Mouse (Mus musculus) limb, embryonic 11.5 days (tissue): ENCODE measurements around the gene Ubox5. TPM values are rescaled to one million over a fixed set of nuclear protein-coding genes. Genes with fewer than 3 reads are reported as not detected.
A peak's percentile ranks its signal among the peaks of the same experiment; 100 is the strongest.

Source experiments
- ATAC-seq: fragments of 200-750 bp; cut with Nextera tagmentation; 2 replicates; pipeline ENCODE4 v1.8.0; 2017; ENCODE audit warnings: low read depth; ENCODE audit not compliant: insufficient number of reproducible peaks, low FRiP score, low TSS enrichment
- DNase-seq: peaks from one replicate; pipeline ENCODE4 v3.0.0-alpha.2; 2015; ENCODE audit warnings: low spot score
- H3K27ac ChIP-seq: fragments of 300-500 bp; sonication (generic); replicated peaks from 2 replicates; pipeline ENCODE4 v1.5.1; 2014; ENCODE audit warnings: low read depth, mild to moderate bottlenecking, low read length
- H3K27me3 ChIP-seq: fragments of 300-500 bp; sonication (generic); 2 replicates; pipeline ENCODE4 v1.6.1; 2014; ENCODE audit warnings: mild to moderate bottlenecking, low read length, mixed read lengths; ENCODE audit not compliant: control insufficient read depth, insufficient read depth
- H3K36me3 ChIP-seq: fragments of 300-500 bp; sonication (generic); 2 replicates; pipeline ENCODE4 v1.6.1; 2014; ENCODE audit warnings: mild to moderate bottlenecking, low read length, moderate library complexity, mixed read lengths; ENCODE audit not compliant: control insufficient read depth, insufficient read depth
- H3K4me1 ChIP-seq: fragments of 300-500 bp; sonication (generic); 2 replicates; pipeline ENCODE4 v1.6.1; 2014; ENCODE audit warnings: low read length, mixed read lengths; ENCODE audit not compliant: control insufficient read depth, insufficient read depth
- H3K4me2 ChIP-seq: fragments of 300-500 bp; sonication (generic); 2 replicates; pipeline ENCODE4 v1.6.1; 2014; ENCODE audit warnings: low read depth, mild to moderate bottlenecking, moderate library complexity; ENCODE audit not compliant: severe bottlenecking
- H3K4me3 ChIP-seq: fragments of 300-500 bp; sonication (generic); 2 replicates; pipeline ENCODE4 v1.5.1; 2014; ENCODE audit warnings: low read depth, low read length
- H3K9ac ChIP-seq: fragments of 300-500 bp; sonication (generic); 2 replicates; pipeline ENCODE4 v1.6.1; 2014; ENCODE audit warnings: mild to moderate bottlenecking, low read length
- H3K9me3 ChIP-seq: fragments of 300-500 bp; sonication (generic); 2 replicates; pipeline ENCODE4 v1.6.1; 2016; ENCODE audit warnings: low read length; ENCODE audit not compliant: control insufficient read depth
- WGBS: fragments of 180-500 bp; shearing (Covaris S2); extraction: QIAGEN DNeasy Blood & Tissue Kit; methylation state at CpG from one replicate; pipeline ENCODE4 v1.1.7; 2014; 5-methylcytosine and 5-hydroxymethylcytosine counted together
- polyA plus RNA-seq: library from polyadenylated mRNA; unstranded; fragments of >200 nt; fragmentation: Nextera tagmentation; extraction: Ambion mirVana; gene quantifications from 2 replicates; pipeline ENCODE4 v1.2.1, GENCODE M21; 2014

The Ubox5 gene
- polyA plus RNA-seq, 1 experiment from 2014 or later = 16.6 TPM

DNA sequence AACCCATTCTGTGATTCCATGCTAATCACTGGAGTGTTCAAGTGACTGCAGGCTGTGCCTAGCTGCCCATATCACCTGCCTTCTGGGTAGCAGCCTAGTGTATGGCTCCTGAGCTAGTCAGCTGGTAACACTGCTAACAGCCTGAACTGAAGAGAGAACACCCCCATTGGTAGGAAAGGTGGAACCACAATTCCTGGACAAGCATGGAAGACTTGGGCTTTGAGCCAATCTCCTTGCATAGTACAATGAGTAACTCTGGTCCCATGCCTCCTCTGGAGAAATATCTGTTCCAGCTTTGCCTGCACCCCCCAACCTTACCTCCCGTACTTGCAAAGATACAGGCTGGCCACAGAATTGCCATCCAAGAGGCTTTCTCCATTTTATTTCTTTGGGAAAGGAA, 2.6 kb upstream of the Ubox5 start:
- Histone ChIP-seq H3K9me3 (no peaks in the 10 kb centered on the region), H3K27ac (no peak overlapping the region), H3K27me3 (peaks cover 33% of the 10 kb centered on the region), H3K4me3 (no peak overlapping the region), H3K9ac (no peak overlapping the region), H3K4me1 (peaks cover 22% of the 10 kb centered on the region), H3K4me2 (no peak overlapping the region), H3K36me3 (peaks cover 3% of the 10 kb centered on the region; the same call in 1 of the 2 replicates)
- DNase-seq (no peak), ATAC-seq (no peak)
- WGBS = 94% methylated on average over 1 of the region's 1 CpGs

DNA sequence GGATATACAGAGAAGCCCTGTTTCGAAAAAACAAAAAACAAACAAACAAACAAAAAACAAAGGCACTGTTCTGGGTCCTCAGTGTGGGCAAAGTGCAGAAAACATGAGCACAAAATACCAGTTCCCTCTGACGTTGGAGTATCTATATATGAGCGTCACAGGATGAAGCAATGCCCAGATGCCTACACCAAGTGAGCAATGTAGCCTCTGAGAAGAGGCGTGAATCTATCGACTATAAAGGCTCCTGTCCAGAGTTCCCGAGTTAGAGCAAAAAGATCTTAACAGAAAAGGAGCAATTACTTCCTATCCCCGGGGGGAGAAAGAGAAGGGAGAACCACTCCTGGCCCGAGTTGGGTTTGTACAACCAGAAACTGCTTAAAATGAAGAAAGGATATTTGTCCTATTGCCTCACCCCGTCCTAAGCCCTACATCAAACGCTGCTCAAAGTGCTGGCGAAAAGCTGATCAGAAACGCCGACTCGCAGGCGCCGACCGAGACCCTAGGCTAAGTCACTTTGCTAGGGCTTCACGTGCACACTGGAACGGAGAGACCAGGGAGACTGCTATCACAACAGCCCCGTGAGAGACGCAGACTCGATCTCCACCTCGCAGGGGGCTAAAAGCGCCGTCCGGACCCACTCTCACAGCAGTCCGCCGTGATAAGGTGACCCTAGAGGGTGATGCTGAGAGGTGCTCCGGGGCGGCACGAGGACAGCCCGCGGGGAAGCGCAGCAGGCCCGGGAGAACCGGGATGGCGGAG, 579 bp downstream of the Ubox5 start:
- Histone ChIP-seq H3K27ac (peak overlapping the region; percentile 49), H3K4me3 (peak overlapping the region; percentile 92), H3K4me1 (peaks cover 6% of the 10 kb centered on the region), H3K27me3 (peaks cover 4% of the 10 kb centered on the region), H3K9me3 (no peaks in the 10 kb centered on the region), H3K4me2 (peak overlapping the region; percentile 85), H3K36me3 (peaks cover 10% of the 10 kb centered on the region; the same call in 1 of the 2 replicates), H3K9ac (peak overlapping the region; percentile 86)
- WGBS = 2% methylated on average over 37 of the region's 37 CpGs
- peak; percentile 37; the same call in 1 of the 2 replicates for ATAC-seq
- no peak for DNase-seq

DNA sequence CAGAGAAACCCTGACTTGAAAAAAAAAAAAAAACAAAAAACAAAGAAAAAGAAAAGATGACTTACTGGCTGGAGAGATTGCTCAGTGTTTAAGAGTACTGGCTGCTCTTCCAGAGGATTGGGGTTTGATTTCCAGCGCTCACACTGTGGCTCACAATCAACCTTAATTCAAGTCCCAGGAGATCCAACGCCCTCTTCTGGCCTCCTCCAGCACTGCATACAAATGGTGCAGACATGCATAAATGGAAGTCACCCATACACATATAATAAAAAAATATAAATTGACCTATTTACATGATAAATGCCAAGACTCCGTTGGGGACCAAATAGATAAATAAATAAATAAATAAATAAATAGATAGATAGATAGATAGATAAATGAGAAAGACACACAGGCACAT, 1.4 kb downstream of the Ubox5 start:
- ATAC-seq (no peak), DNase-seq (peak; percentile 35)
- H3K27me3 ChIP-seq = no peaks in the 10 kb centered on the region
- no peak overlapping the region for H3K27ac ChIP-seq
- H3K4me1 ChIP-seq = no peaks in the 10 kb centered on the region
- 0 out of 2 replicates have a peak overlapping the region, but pooled peaks have one; percentile 85 for H3K4me2 ChIP-seq
- no peak overlapping the region for H3K9ac ChIP-seq
- 61% methylated on average over 3 of the region's 3 CpGs for WGBS
- peak overlapping the region; percentile 92; the same call in 1 of the 2 replicates for H3K4me3 ChIP-seq
- H3K36me3 ChIP-seq = peaks cover 10% of the 10 kb centered on the region; the same call in 1 of the 2 replicates
- H3K9me3 ChIP-seq = no peaks in the 10 kb centered on the region

DNA sequence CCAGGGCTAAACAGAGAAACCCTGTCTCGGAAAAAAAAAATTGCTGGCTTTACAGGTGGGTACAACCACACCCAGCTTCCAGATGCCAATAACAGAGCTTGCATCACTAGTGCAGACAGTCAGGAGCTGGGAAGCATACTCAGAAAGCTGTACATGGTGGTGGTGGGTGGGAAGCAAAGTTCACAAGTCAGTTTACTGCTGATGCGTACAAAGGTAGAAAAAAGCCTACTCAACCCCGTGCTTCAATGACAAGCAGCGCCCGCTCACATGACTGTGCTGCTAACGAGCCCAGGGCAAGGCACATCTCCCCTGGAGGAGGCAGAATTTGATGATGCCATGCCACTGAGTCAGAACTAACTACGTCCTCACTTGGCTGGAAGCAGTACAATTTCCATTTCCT, 10.9 kb downstream of the Ubox5 start:
- peaks cover 14% of the 10 kb centered on the region; the same call in 1 of the 2 replicates for H3K36me3 ChIP-seq
- H3K4me2 ChIP-seq = no peak overlapping the region
- no peak overlapping the region for H3K4me3 ChIP-seq
- 95% methylated on average over 7 of the region's 7 CpGs for WGBS
- ATAC-seq (no peak), DNase-seq (no peak)
- H3K27me3 ChIP-seq = no peaks in the 10 kb centered on the region
- H3K9me3 ChIP-seq = no peaks in the 10 kb centered on the region
- no peaks in the 10 kb centered on the region for H3K4me1 ChIP-seq
- H3K27ac ChIP-seq = no peak overlapping the region
- H3K9ac ChIP-seq = no peak overlapping the region

DNA sequence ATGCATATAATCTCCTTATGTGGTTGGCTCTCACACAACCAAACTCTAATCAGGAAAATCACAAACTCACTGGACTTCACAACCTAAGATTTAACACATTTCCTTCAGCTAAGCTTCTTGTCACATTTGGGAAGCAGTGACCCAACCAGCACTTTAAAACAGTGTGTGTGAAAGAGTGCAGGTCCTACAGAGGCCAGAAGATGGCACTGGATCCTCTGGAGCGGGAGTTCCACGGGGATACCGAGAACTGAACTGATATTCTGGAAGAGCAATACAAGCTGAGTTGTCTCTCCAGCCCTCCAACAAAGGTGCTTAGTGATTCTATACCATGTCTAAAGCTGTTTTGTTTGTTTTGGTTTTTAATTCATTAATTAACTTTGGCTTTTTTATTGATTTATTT, 16.7 kb downstream of the Ubox5 start:
- H3K36me3 ChIP-seq = peaks cover 14% of the 10 kb centered on the region; the same call in 1 of the 2 replicates
- 66% methylated on average over 3 of the region's 3 CpGs for WGBS
- DNase-seq = no peak

DNA sequence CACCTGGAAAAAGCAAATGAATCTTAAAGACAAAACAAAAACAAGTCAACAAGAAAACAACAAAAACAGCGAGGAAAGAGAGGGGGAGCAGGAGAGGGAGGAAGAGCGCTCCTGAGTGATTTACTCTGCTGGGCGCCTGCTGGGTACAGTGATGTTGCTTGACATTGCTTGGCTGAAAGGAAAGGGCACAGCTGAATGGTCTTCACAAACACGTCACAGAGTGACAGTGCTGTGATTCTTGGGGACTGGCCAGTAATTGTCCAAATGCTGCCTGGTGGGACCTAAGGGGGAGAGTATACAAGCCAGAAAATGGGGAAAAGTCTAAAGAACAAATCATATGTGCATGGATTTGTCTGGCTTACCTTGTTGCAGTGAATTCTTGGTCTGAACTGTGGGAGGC, 27.6 kb downstream of the Ubox5 start:
- Histone ChIP-seq H3K4me3 (no peak overlapping the region), H3K4me2 (no peak overlapping the region), H3K36me3 (peaks cover 10% of the 10 kb centered on the region; the same call in 1 of the 2 replicates), H3K27ac (no peak overlapping the region), H3K9me3 (no peaks in the 10 kb centered on the region), H3K4me1 (no peaks in the 10 kb centered on the region), H3K27me3 (no peaks in the 10 kb centered on the region), H3K9ac (no peak overlapping the region)
- ATAC-seq = no peak
- no peak for DNase-seq
- 93% methylated on average over 4 of the region's 4 CpGs for WGBS

More for the DNA sequence above, 16.7 kb downstream of the Ubox5 start:
- H3K9ac ChIP-seq = no peak overlapping the region
- no peak overlapping the region for H3K4me2 ChIP-seq
- no peak overlapping the region for H3K4me3 ChIP-seq
- no peaks in the 10 kb centered on the region for H3K27me3 ChIP-seq
- H3K9me3 ChIP-seq = no peaks in the 10 kb centered on the region
- ATAC-seq = no peak
- H3K4me1 ChIP-seq = no peaks in the 10 kb centered on the region
- no peak overlapping the region for H3K27ac ChIP-seq

DNA sequence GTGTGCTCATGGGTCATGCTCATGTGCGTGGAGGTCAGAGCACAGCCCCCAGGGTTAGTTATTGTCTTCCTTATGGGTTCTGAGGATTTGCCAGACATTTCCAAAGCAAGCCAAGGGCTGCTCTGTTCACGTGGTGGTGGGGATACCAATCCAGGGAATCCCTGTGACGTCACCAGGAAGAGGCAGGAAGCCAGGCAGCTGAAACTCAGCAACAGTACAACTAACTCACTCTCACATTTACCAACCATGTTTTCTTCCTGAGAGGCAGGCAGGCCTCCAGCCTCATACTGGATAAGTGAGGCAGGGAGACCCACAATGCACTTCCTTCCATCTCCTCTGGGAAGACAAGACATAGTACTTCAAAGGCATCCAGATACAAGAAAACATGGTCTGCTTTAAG, 31.4 kb downstream of the Ubox5 start:
- no peak overlapping the region for H3K9ac ChIP-seq
- WGBS = 74% methylated on average over 3 of the region's 3 CpGs
- H3K4me3 ChIP-seq = no peak overlapping the region
- DNase-seq (no peak), ATAC-seq (no peak)
- H3K9me3 ChIP-seq = no peaks in the 10 kb centered on the region
- H3K4me2 ChIP-seq = no peak overlapping the region
- no peak overlapping the region for H3K27ac ChIP-seq
- peaks cover 10% of the 10 kb centered on the region; the same call in 1 of the 2 replicates for H3K36me3 ChIP-seq
- no peaks in the 10 kb centered on the region for H3K4me1 ChIP-seq
- H3K27me3 ChIP-seq = no peaks in the 10 kb centered on the region

DNA sequence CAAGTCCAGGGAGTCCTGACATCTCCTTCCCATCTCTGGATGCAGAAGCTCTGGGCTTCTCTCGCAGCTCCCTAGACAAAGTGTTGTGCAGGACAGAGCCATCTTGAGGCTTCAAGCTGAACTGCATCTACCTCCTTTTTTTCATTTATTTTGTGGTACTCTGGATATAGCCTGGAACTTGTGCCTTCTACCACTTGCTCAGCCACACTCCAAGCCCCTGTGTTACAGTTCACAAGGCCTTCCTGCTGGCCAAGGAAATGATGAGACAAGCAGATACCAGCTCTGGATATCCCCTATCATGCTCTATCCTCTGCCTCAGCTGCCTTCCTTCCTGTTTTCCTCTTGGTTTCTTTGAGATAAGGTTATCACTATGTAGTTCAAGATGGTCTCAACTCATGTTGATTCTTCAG, 32.2 kb downstream of the Ubox5 start:
- WGBS = 21% methylated on average over 1 of the region's 1 CpGs
- ATAC-seq (no peak), DNase-seq (peak; percentile 30)
- Histone ChIP-seq H3K9ac (no peak overlapping the region), H3K4me2 (no peak overlapping the region), H3K27ac (no peak overlapping the region), H3K36me3 (peaks cover 8% of the 10 kb centered on the region; the same call in 1 of the 2 replicates), H3K4me1 (no peaks in the 10 kb centered on the region), H3K27me3 (no peaks in the 10 kb centered on the region), H3K9me3 (no peaks in the 10 kb centered on the region), H3K4me3 (no peak overlapping the region)
